Comparison of ENCODE assay signal across 8 mouse cellular contexts in genomic region chr1:184041778-184042573, GRCm38 (mm10). TPM values are rescaled to one million over a fixed set of nuclear protein-coding genes. Genes with fewer than 3 reads are reported as not detected.
DNase-seq lines count a peak whose midpoint lies in the region; ATAC-seq and TF ChIP-seq lines count a peak whose summit lies in the region.

No protein-coding gene starts in this region.

- no peak overlapping the region for H3K4me2 ChIP-seq in kidney, embryonic 14.5 days (replicated peaks; ENCODE audit: low read depth, low read length)
- H3K4me2 ChIP-seq in heart, embryonic 13.5 days, result peak overlapping the region; percentile 59

- no peak overlapping the region for H3K27ac ChIP-seq in kidney, adult 2 months (ENCODE audit: insufficient read depth, low read depth, low read length)
- no peak overlapping the region for H3K27ac ChIP-seq in kidney, embryonic 14.5 days (ENCODE audit: low read depth, low read length)
- peak overlapping the region; percentile 98 for H3K27ac ChIP-seq in heart, embryonic 13.5 days (replicated peaks)

- no peak overlapping the region for H3K9ac ChIP-seq in kidney, embryonic 14.5 days (ENCODE audit: low read depth, low read length)
- peak overlapping the region; percentile 76 for H3K9ac ChIP-seq in heart, embryonic 13.5 days

- ATAC-seq in kidney, embryonic 14.5 days (ENCODE audit: low FRiP score, low TSS enrichment), result no peak
- ATAC-seq in heart, embryonic 13.5 days (ENCODE audit: extremely low read depth, insufficient number of reproducible peaks, low FRiP score, low TSS enrichment), result peak; percentile 69
- ATAC-seq in erythroid progenitor cell, adult 5-6 weeks (replicated peaks; ENCODE audit: low FRiP score, poor library complexity, severe bottlenecking), result no peak

- no peak for TF ChIP-seq CTCF in kidney, adult 2 months (conservative IDR thresholded peaks at IDR 0.05; ENCODE audit: insufficient read depth, insufficient read length, low read depth, low read length)

- H3K4me1 ChIP-seq in kidney, adult 2 months (ENCODE audit: control insufficient read depth, insufficient read depth, low read length), result no peaks in the 10 kb centered on the region
- no peaks in the 10 kb centered on the region for H3K4me1 ChIP-seq in kidney, embryonic 14.5 days (ENCODE audit: control insufficient read depth, insufficient read depth, low read length)
- peaks cover 64% of the 10 kb centered on the region for H3K4me1 ChIP-seq in heart, embryonic 13.5 days

- no peak overlapping the region for H3K4me3 ChIP-seq in kidney, adult 2 months (ENCODE audit: insufficient read depth, low read depth, low read length)
- H3K4me3 ChIP-seq in kidney, embryonic 14.5 days (ENCODE audit: low read length), result no peak overlapping the region
- peak overlapping the region; percentile 30 for H3K4me3 ChIP-seq in heart, embryonic 13.5 days

- DNase-seq in kidney, adult 2 months, result peak; percentile 14
- peak; percentile 78 for DNase-seq in adrenal gland, postnatal 10 days
- DNase-seq in lung, postnatal 10 days, result peak; percentile 71
- DNase-seq in cerebellum, adult 9-10 months, result no peak
- DNase-seq in cerebellum, postnatal 25 days, result no peak

- WGBS in kidney, adult 2 months, result 58% methylated on average over 9 of the region's 9 CpGs
- WGBS in kidney, embryonic 14.5 days, result 71% methylated on average over 9 of the region's 9 CpGs
- WGBS in heart, embryonic 13.5 days, result 39% methylated on average over 9 of the region's 9 CpGs

- no peak for TF ChIP-seq POLR2A in kidney, adult 2 months (IDR thresholded peaks at IDR 0.05; ENCODE audit: low read depth, low read length)

- no peaks in the 10 kb centered on the region for H3K9me3 ChIP-seq in kidney, embryonic 14.5 days (ENCODE audit: control insufficient read depth, low read length)
- H3K9me3 ChIP-seq in heart, embryonic 13.5 days, result no peaks in the 10 kb centered on the region

- H3K36me3 ChIP-seq in kidney, adult 2 months (ENCODE audit: control insufficient read depth, insufficient read depth, low read length), result no peaks in the 10 kb centered on the region
- no peaks in the 10 kb centered on the region for H3K36me3 ChIP-seq in kidney, embryonic 14.5 days (ENCODE audit: control insufficient read depth, insufficient read depth, low read length)
- H3K36me3 ChIP-seq in heart, embryonic 13.5 days, result peaks cover 30% of the 10 kb centered on the region

- H3K27me3 ChIP-seq in kidney, adult 2 months (replicated peaks; ENCODE audit: control insufficient read depth, insufficient read depth, low read length), result no peaks in the 10 kb centered on the region
- no peaks in the 10 kb centered on the region for H3K27me3 ChIP-seq in kidney, embryonic 14.5 days (ENCODE audit: control insufficient read depth, insufficient read depth, low read length)
- no peaks in the 10 kb centered on the region for H3K27me3 ChIP-seq in heart, embryonic 13.5 days (replicated peaks)

RNA-seq across cellular contexts. Expression of gene 1700056E22Rik, which starts 7.9 kb away (rescaled TPM):
- 0.63 and 0.91 TPM in 2 replicates for polyA plus RNA-seq in kidney, adult 2 months (2012; rRNA removed)
- 1.4 and 2.0 TPM in 2 replicates for polyA plus RNA-seq in kidney, embryonic 14.5 days (2014; fragmentation: Nextera tagmentation; extraction: Ambion mirVana)
- 1 to 10 TPM; 6.2 to 6.3 TPM for total RNA-seq in adrenal gland, postnatal 10 days (2021)
- 2.4 TPM in 2 replicates for polyA plus RNA-seq in heart, embryonic 13.5 days (2015; fragmentation: Nextera tagmentation; extraction: Ambion mirVana)
- 1.1 TPM in 1 of 2 replicates, not detected in the other for total RNA-seq in erythroid progenitor cell, adult 5-6 weeks (2015; ENCODE audit: low replicate concordance)
- 0.64 and 0.68 TPM in 2 replicates for total RNA-seq in erythroid progenitor cell, adult 5-6 weeks (2017; ENCODE audit: low replicate concordance)

RNA-seq across cellular contexts. Expression of gene Dusp10, which starts 28.9 kb away (rescaled TPM):
- polyA plus RNA-seq in kidney, adult 2 months (2012; rRNA removed), result 3.7 and 5.3 TPM in 2 replicates
- 4.0 and 5.9 TPM in 2 replicates for polyA plus RNA-seq in kidney, embryonic 14.5 days (2014; fragmentation: Nextera tagmentation; extraction: Ambion mirVana)
- total RNA-seq in adrenal gland, postnatal 10 days (2021), result 10 to 100 TPM; 17.4 to 30.9 TPM
- 12.1 and 13.2 TPM in 2 replicates for polyA plus RNA-seq in heart, embryonic 13.5 days (2015; fragmentation: Nextera tagmentation; extraction: Ambion mirVana)
- total RNA-seq in erythroid progenitor cell, adult 5-6 weeks (2015; ENCODE audit: low replicate concordance), result 3.6 and 7.1 TPM in 2 replicates
- 1.5 and 3.1 TPM in 2 replicates for total RNA-seq in erythroid progenitor cell, adult 5-6 weeks (2017; ENCODE audit: low replicate concordance)

Comparison
In these comparisons a context has a peak if more than half of its experiments do, and no peak if none do; other contexts are left out.
1. DNase-seq: peak in kidney, adult 2 months (single experiment), adrenal gland, postnatal 10 days (single experiment) and lung, postnatal 10 days (single experiment); none in cerebellum, adult 9-10 months (single experiment) and cerebellum, postnatal 25 days (0 of 2).